ENCODE assay signal across 22 mouse cellular contexts in genomic region chr7:28775129-28775528, GRCm38 (mm10). TPM values are rescaled to one million over a fixed set of nuclear protein-coding genes. Genes with fewer than 3 reads are reported as not detected.
"Had no signal": no experiment of that assay in that cellular context is flagged by ENCODE, and none has a peak within 500 bp of the region (broad histone marks: within the 10 kb centered on the region; RNA-seq: fewer than 3 reads in every experiment).

No protein-coding gene starts in this region.

- H3K36me3 ChIP-seq: lung, embryonic 15.5 days had no signal

- H3K9me3 ChIP-seq: liver, embryonic 13.5 days; lung, embryonic 15.5 days; megakaryocyte, embryonic 14.5 days; midbrain, embryonic 15.5 days; neural tube, embryonic 12.5 days; stomach, embryonic 15.5 days had no signal

- H3K4me3 ChIP-seq: liver, embryonic 13.5 days; lung, embryonic 15.5 days; megakaryocyte, embryonic 14.5 days; midbrain, embryonic 15.5 days; neural tube, embryonic 12.5 days; stomach, embryonic 15.5 days had no signal

- H3K27ac ChIP-seq: kidney, postnatal 0 days; liver, embryonic 13.5 days; lung, embryonic 15.5 days; macrophage; midbrain, embryonic 15.5 days; neural tube, embryonic 12.5 days; stomach, embryonic 15.5 days had no signal

- H3K27me3 ChIP-seq: liver, embryonic 13.5 days; lung, embryonic 15.5 days; megakaryocyte, embryonic 14.5 days; midbrain, embryonic 15.5 days; neural tube, embryonic 12.5 days; stomach, embryonic 15.5 days had no signal

- H3K9ac ChIP-seq: liver, embryonic 13.5 days; liver, postnatal 0 days; lung, embryonic 15.5 days; midbrain, embryonic 15.5 days; neural tube, embryonic 12.5 days; stomach, embryonic 15.5 days had no signal

- DNase-seq: kidney, adult 8-10 months; kidney, postnatal 36 days; layer of hippocampus, adult 9-11 months; liver; liver, embryonic 13.5 days; liver, postnatal 0 days; lung, postnatal 14 days; retina, postnatal 1 day; right cerebral cortex, postnatal 4 days; thymus, adult 2 months; thymus, postnatal 25 days had no signal

- H3K4me2 ChIP-seq: liver, embryonic 13.5 days; lung, embryonic 15.5 days; midbrain, embryonic 11.5 days; midbrain, embryonic 15.5 days; neural tube, embryonic 12.5 days; stomach, embryonic 15.5 days had no signal

- ATAC-seq: midbrain, embryonic 15.5 days had no signal

RNA-seq across cellular contexts. Expression of gene Ccer2, which starts 19.2 kb away (rescaled TPM):
- polyA plus RNA-seq: kidney, postnatal 0 days; limb, embryonic 11.5 days; liver, embryonic 13.5 days; liver, postnatal 0 days; lung, embryonic 15.5 days; macrophage; midbrain, embryonic 11.5 days; spleen, adult 2 months; stomach, embryonic 15.5 days; testis, adult 2 months had no signal
